Comparison of ENCODE assay signal across 9 mouse cellular contexts in the genomic region with DNA sequence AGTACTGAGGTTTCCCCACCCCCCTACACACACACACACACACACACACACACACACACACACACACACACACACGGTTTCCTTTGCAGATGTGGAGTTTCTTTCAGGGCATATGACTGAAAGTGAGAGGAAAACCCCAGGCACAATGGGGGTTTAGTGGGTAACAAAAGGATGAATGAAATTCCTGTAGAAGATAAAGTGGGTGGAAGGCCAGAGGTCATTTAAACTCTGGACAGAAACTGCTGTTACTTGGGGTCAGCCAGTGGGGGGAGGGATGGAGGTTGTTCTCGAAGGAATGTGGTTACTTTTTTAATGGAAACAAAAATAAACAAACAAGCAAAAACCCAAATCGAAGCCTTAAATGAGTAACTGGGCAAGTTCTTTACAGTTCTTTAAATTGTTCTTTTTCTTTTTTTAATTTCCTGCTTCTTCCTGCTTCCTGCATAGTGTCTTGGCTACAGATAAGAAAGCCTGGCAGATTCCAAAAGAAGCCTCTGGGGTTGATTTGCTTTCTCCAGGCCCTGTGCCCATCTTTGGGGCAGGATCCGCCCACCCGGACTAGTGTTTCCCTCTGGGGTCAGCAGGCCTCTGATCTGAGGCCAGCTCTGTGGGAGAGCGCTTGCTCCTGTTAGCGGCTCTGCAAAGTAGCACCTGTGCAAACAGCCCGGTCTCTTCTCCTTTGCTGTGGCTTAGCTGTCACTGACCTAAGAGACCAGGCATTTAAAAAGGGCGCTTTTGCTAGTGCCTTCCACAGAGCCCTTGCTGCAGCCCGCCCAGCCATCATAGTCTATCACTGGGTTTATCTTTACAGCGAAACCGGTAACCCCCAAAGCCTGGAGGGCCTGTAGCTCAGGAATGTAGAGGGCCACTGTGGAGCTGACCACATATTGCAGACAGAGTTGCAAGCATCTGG. TPM values are rescaled to one million over a fixed set of nuclear protein-coding genes. Genes with fewer than 3 reads are reported as not detected.
DNase-seq lines count a peak whose midpoint lies in the region; ATAC-seq and TF ChIP-seq lines count a peak whose summit lies in the region.
"Had no signal": no experiment of that assay in that cellular context is flagged by ENCODE, and none has a peak within 500 bp of the region (broad histone marks: within the 10 kb centered on the region; RNA-seq: fewer than 3 reads in every experiment).

No protein-coding gene starts in this region.

- no peaks in the 10 kb centered on the region for H3K9me3 ChIP-seq in forebrain, embryonic 14.5 days (replicated peaks; ENCODE audit: control insufficient read depth, low read length)
- H3K9me3 ChIP-seq in forebrain, embryonic 13.5 days (replicated peaks): no peaks in the 10 kb centered on the region
- no peaks in the 10 kb centered on the region for H3K9me3 ChIP-seq in heart, postnatal 0 days (replicated peaks; ENCODE audit: control insufficient read depth, low read length)
- no peaks in the 10 kb centered on the region for H3K9me3 ChIP-seq in midbrain, embryonic 12.5 days
- H3K9me3 ChIP-seq: G1E had no signal

- no peak overlapping the region for H3K27ac ChIP-seq in forebrain, embryonic 14.5 days (ENCODE audit: low read depth, low read length)
- no peak overlapping the region for H3K27ac ChIP-seq in forebrain, embryonic 13.5 days
- H3K27ac ChIP-seq in heart, postnatal 0 days (ENCODE audit: low read depth): 0 out of 2 replicates have a peak overlapping the region, but pooled peaks have one; percentile 14
- H3K27ac ChIP-seq in midbrain, embryonic 12.5 days (replicated peaks): peak overlapping the region; percentile 15; the same call in 1 of the 2 replicates

- no peaks in the 10 kb centered on the region for H3K27me3 ChIP-seq in forebrain, embryonic 14.5 days (replicated peaks; ENCODE audit: control insufficient read depth, insufficient read depth, low read length)
- no peaks in the 10 kb centered on the region for H3K27me3 ChIP-seq in forebrain, embryonic 13.5 days
- H3K27me3 ChIP-seq in heart, postnatal 0 days (ENCODE audit: control insufficient read depth, insufficient read depth, low read length): no peaks in the 10 kb centered on the region
- no peaks in the 10 kb centered on the region for H3K27me3 ChIP-seq in midbrain, embryonic 12.5 days

- no peak for TF ChIP-seq EP300 in heart, postnatal 0 days (IDR thresholded peaks at IDR 0.05; ENCODE audit: low read depth)

- DNase-seq in forebrain, embryonic 14.5 days (ENCODE audit: low spot score): no peak
- DNase-seq in adrenal gland, adult 8-10 months: peak; percentile 9
- DNase-seq in heart, postnatal 0 days (ENCODE audit: low spot score): peak; percentile 26
- peak; percentile 64 to 75 for DNase-seq in kidney, postnatal 4 days
- no peak for DNase-seq in spleen, postnatal 10 days (ENCODE audit: low spot score in 2 of 2)
- DNase-seq in left cerebral cortex, postnatal 14 days (ENCODE audit: low spot score in 2 of 2): no peak

- H3K4me1 ChIP-seq in forebrain, embryonic 14.5 days (ENCODE audit: control insufficient read depth, insufficient read depth, low read length): peaks cover 12% of the 10 kb centered on the region
- peaks cover 56% of the 10 kb centered on the region for H3K4me1 ChIP-seq in forebrain, embryonic 13.5 days
- H3K4me1 ChIP-seq in heart, postnatal 0 days (ENCODE audit: control insufficient read depth, insufficient read depth): peaks cover 18% of the 10 kb centered on the region
- peaks cover 27% of the 10 kb centered on the region for H3K4me1 ChIP-seq in midbrain, embryonic 12.5 days

- H3K36me3 ChIP-seq in forebrain, embryonic 14.5 days (ENCODE audit: control insufficient read depth, insufficient read depth, low read length): no peaks in the 10 kb centered on the region
- H3K36me3 ChIP-seq in forebrain, embryonic 13.5 days (ENCODE audit: poor library complexity, severe bottlenecking): peaks cover 7% of the 10 kb centered on the region; the same call in 1 of the 2 replicates
- H3K36me3 ChIP-seq in heart, postnatal 0 days (replicated peaks; ENCODE audit: control insufficient read depth, insufficient read depth, low read length): no peaks in the 10 kb centered on the region
- no peaks in the 10 kb centered on the region for H3K36me3 ChIP-seq in midbrain, embryonic 12.5 days
- H3K36me3 ChIP-seq: G1E had no signal

- H3K4me3 ChIP-seq in forebrain, embryonic 14.5 days (ENCODE audit: low read depth, low read length): no peak overlapping the region
- no peak overlapping the region for H3K4me3 ChIP-seq in forebrain, embryonic 13.5 days
- H3K4me3 ChIP-seq in heart, postnatal 0 days (ENCODE audit: low read depth, low read length): no peak overlapping the region
- H3K4me3 ChIP-seq in midbrain, embryonic 12.5 days: no peak overlapping the region

- no peak for TF ChIP-seq CTCF in heart, postnatal 0 days (IDR thresholded peaks at IDR 0.05; ENCODE audit: low read depth)

- no peak overlapping the region for H3K9ac ChIP-seq in forebrain, embryonic 14.5 days (ENCODE audit: low read length)
- no peak overlapping the region for H3K9ac ChIP-seq in forebrain, embryonic 13.5 days
- no peak overlapping the region for H3K9ac ChIP-seq in heart, postnatal 0 days (replicated peaks; ENCODE audit: low read depth, low read length)
- H3K9ac ChIP-seq in midbrain, embryonic 12.5 days (replicated peaks): no peak overlapping the region; the same call in 1 of the 2 replicates

- no peak overlapping the region for H3K4me2 ChIP-seq in forebrain, embryonic 14.5 days (ENCODE audit: low read length)
- H3K4me2 ChIP-seq in forebrain, embryonic 13.5 days: no peak overlapping the region
- no peak overlapping the region for H3K4me2 ChIP-seq in heart, postnatal 0 days (ENCODE audit: low read depth, low read length)
- no peak overlapping the region for H3K4me2 ChIP-seq in midbrain, embryonic 12.5 days (replicated peaks)

- ATAC-seq in forebrain, embryonic 14.5 days: peak; percentile 27; the same call in 1 of the 2 replicates
- ATAC-seq in forebrain, embryonic 13.5 days: no peak
- peak; percentile 58 for ATAC-seq in heart, postnatal 0 days (ENCODE audit: insufficient read depth, low read depth)
- ATAC-seq in midbrain, embryonic 12.5 days (ENCODE audit: low FRiP score, low read depth): peak; percentile 57; the same call in 1 of the 2 replicates

- intact Hi-C loops in left cerebral cortex, postnatal 14 days (cut with DNase I): loop anchor here (10.0 kb wide), 1 partner anchor 59 kb away; a partner anchor contains a TSS

- whole genome bisulfite sequencing in forebrain, embryonic 14.5 days: 13% methylated on average over 12 of the region's 12 CpGs
- WGBS in forebrain, embryonic 13.5 days: 13% methylated on average over 12 of the region's 12 CpGs
- 20% methylated on average over 12 of the region's 12 CpGs for WGBS in heart, postnatal 0 days
- WGBS in midbrain, embryonic 12.5 days: 3% methylated on average over 12 of the region's 12 CpGs

RNA-seq across cellular contexts. Expression of a gene that starts 59.8 kb away (rescaled TPM):
- polyA plus RNA-seq in forebrain, embryonic 14.5 days (2014; fragmentation: Nextera tagmentation; extraction: Ambion mirVana): 27.1 and 30.9 TPM in 2 replicates
- 31.4 and 34.5 TPM in 2 replicates for polyA plus RNA-seq in forebrain, embryonic 13.5 days (2015; fragmentation: Nextera tagmentation; extraction: Ambion mirVana)
- 10 to 100 TPM in 2 of 4 experiments, 1 to 10 TPM in 2; 8.7 to 13.5 (median 10.4) TPM for total RNA-seq in adrenal gland, adult 8-10 months (2022)
- total RNA-seq in heart, postnatal 0 days (2014; rRNA removed; ENCODE audit: low replicate concordance): 3.3 and 8.9 TPM in 2 replicates
- 2.4 and 2.7 TPM in 2 replicates for polyA plus RNA-seq in heart, postnatal 0 days (2015; fragmentation: Nextera tagmentation; extraction: Ambion mirVana)
- polyA plus RNA-seq in midbrain, embryonic 12.5 days (2016; fragmentation: Nextera tagmentation; extraction: Ambion mirVana): 22.0 and 24.5 TPM in 2 replicates
- total RNA-seq in left cerebral cortex, postnatal 14 days (2021): 10 to 100 TPM; 39.5 to 41.7 TPM

Comparison
In these comparisons a context has a peak if more than half of its experiments do, and no peak if none do; other contexts are left out.
1. DNase-seq: peak in adrenal gland, adult 8-10 months (single experiment), heart, postnatal 0 days (single experiment) and kidney, postnatal 4 days (2 of 2); none in forebrain, embryonic 14.5 days (single experiment), spleen, postnatal 10 days (0 of 2) and left cerebral cortex, postnatal 14 days (0 of 2).
2. H3K27ac ChIP-seq: peak in heart, postnatal 0 days (single experiment) and midbrain, embryonic 12.5 days (single experiment); none in forebrain, embryonic 14.5 days (single experiment) and forebrain, embryonic 13.5 days (single experiment).